Mouse (Mus musculus): ENCODE measurements around the gene Pex3. TPM values are rescaled to one million over a fixed set of nuclear protein-coding genes. Genes with fewer than 3 reads are reported as not detected.

Gene Pex3
- polyA plus RNA-seq, 1 experiment from 2014 or later = 17.4 TPM

GRCm38 (mm10) chr10:13570697-13571538 lies 18.0 kb upstream of the Pex3 start:
- Histone ChIP-seq H3K27ac (no peak overlapping the region), H3K27me3 (no peaks in the 10 kb centered on the region), H3K36me3 (no peaks in the 10 kb centered on the region), H3K4me3 (no peak overlapping the region), H3K4me2 (no peak overlapping the region), H3K9me3 (replicated peaks) (no peaks in the 10 kb centered on the region), H3K9ac (no peak overlapping the region), H3K4me1 (replicated peaks) (peaks cover 4% of the 10 kb centered on the region; the same call in 1 of the 2 replicates)
- 75% methylated on average over 9 of the region's 9 CpGs for WGBS
- ATAC-seq (replicated peaks; ENCODE audit: insufficient number of reproducible peaks, insufficient read depth, low FRiP score, low read depth) = no peak

- H3K9me3 ChIP-seq (replicated peaks) = no peaks in the 10 kb centered on the region
- H3K27me3 ChIP-seq = no peaks in the 10 kb centered on the region
- no peaks in the 10 kb centered on the region for H3K36me3 ChIP-seq
- 49% methylated on average over 7 of the region's 7 CpGs for WGBS
- ATAC-seq (replicated peaks; ENCODE audit: insufficient number of reproducible peaks, insufficient read depth, low FRiP score, low read depth) = no peak
- no peak overlapping the region for H3K4me3 ChIP-seq
- no peak overlapping the region for H3K4me2 ChIP-seq
- peaks cover 6% of the 10 kb centered on the region; the same call in 1 of the 2 replicates for H3K4me1 ChIP-seq (replicated peaks)
- no peak overlapping the region for H3K9ac ChIP-seq
- no peak overlapping the region for H3K27ac ChIP-seq
Observed at GRCm38 (mm10) chr10:13569818-13570217, 16.9 kb upstream of the Pex3 start.

- 55% methylated on average over 13 of the region's 13 CpGs for WGBS
Observed at GRCm38 (mm10) chr10:13566393-13566792, 13.5 kb upstream of the Pex3 start.

GRCm38 (mm10) chr10:13565080-13565448 lies 12.1 kb upstream of the Pex3 start:
- Histone ChIP-seq H3K27me3 (no peaks in the 10 kb centered on the region), H3K27ac (no peak overlapping the region), H3K4me2 (peak overlapping the region; percentile 61), H3K9ac (no peak overlapping the region), H3K9me3 (replicated peaks) (no peaks in the 10 kb centered on the region), H3K4me3 (peak overlapping the region; percentile 39), H3K4me1 (replicated peaks) (peaks cover 7% of the 10 kb centered on the region; the same call in 1 of the 2 replicates), H3K36me3 (peaks cover 10% of the 10 kb centered on the region)
- WGBS = 55% methylated on average over 8 of the region's 8 CpGs
- ATAC-seq (replicated peaks; ENCODE audit: insufficient number of reproducible peaks, insufficient read depth, low FRiP score, low read depth) = no peak

More at GRCm38 (mm10) chr10:13566393-13566792, 13.5 kb upstream of the Pex3 start:
- Histone ChIP-seq H3K36me3 (no peaks in the 10 kb centered on the region; the same call in 1 of the 2 replicates), H3K9ac (no peak overlapping the region), H3K27ac (no peak overlapping the region), H3K4me3 (no peak overlapping the region), H3K27me3 (no peaks in the 10 kb centered on the region), H3K4me2 (no peak overlapping the region), H3K4me1 (replicated peaks) (peaks cover 7% of the 10 kb centered on the region; the same call in 1 of the 2 replicates), H3K9me3 (replicated peaks) (no peaks in the 10 kb centered on the region)
- ATAC-seq (replicated peaks; ENCODE audit: insufficient number of reproducible peaks, insufficient read depth, low FRiP score, low read depth) = no peak

- H3K4me3 ChIP-seq = peak overlapping the region; percentile 39
- H3K4me2 ChIP-seq = peak overlapping the region; percentile 61
- H3K9me3 ChIP-seq (replicated peaks) = no peaks in the 10 kb centered on the region
- ATAC-seq (replicated peaks; ENCODE audit: insufficient number of reproducible peaks, insufficient read depth, low FRiP score, low read depth) = no peak
- WGBS = 25% methylated on average over 24 of the region's 24 CpGs
- H3K9ac ChIP-seq = no peak overlapping the region
- peaks cover 11% of the 10 kb centered on the region for H3K36me3 ChIP-seq
- H3K27ac ChIP-seq = no peak overlapping the region
- no peaks in the 10 kb centered on the region for H3K27me3 ChIP-seq
- peaks cover 4% of the 10 kb centered on the region; the same call in 1 of the 2 replicates for H3K4me1 ChIP-seq (replicated peaks)
Observed at GRCm38 (mm10) chr10:13564364-13565079, 11.6 kb upstream of the Pex3 start.

GRCm38 (mm10) chr10:13560014-13560674 lies 7.2 kb upstream of the Pex3 start:
- WGBS = 86% methylated on average over 13 of the region's 13 CpGs
- Histone ChIP-seq H3K4me3 (no peak overlapping the region), H3K9me3 (replicated peaks) (no peaks in the 10 kb centered on the region), H3K4me1 (replicated peaks) (peaks cover 4% of the 10 kb centered on the region; the same call in 1 of the 2 replicates), H3K4me2 (no peak overlapping the region), H3K36me3 (peaks cover 11% of the 10 kb centered on the region), H3K27ac (no peak overlapping the region), H3K9ac (no peak overlapping the region), H3K27me3 (no peaks in the 10 kb centered on the region)
- no peak for ATAC-seq (replicated peaks; ENCODE audit: insufficient number of reproducible peaks, insufficient read depth, low FRiP score, low read depth)

- H3K4me2 ChIP-seq = no peak overlapping the region
- no peak overlapping the region for H3K9ac ChIP-seq
- peaks cover 11% of the 10 kb centered on the region for H3K4me1 ChIP-seq (replicated peaks)
- H3K27ac ChIP-seq = no peak overlapping the region
- 85% methylated on average over 1 of the region's 1 CpGs for WGBS
- H3K4me3 ChIP-seq = no peak overlapping the region
- H3K9me3 ChIP-seq (replicated peaks) = no peaks in the 10 kb centered on the region
- ATAC-seq (replicated peaks; ENCODE audit: insufficient number of reproducible peaks, insufficient read depth, low FRiP score, low read depth) = no peak
- H3K36me3 ChIP-seq = no peaks in the 10 kb centered on the region; the same call in 1 of the 2 replicates
- no peaks in the 10 kb centered on the region for H3K27me3 ChIP-seq
Observed at GRCm38 (mm10) chr10:13554316-13554715, 1.4 kb upstream of the Pex3 start.

GRCm38 (mm10) chr10:13553498-13553985 lies 600 bp upstream of the Pex3 start:
- no peaks in the 10 kb centered on the region for H3K9me3 ChIP-seq (replicated peaks)
- peak overlapping the region; percentile 76 for H3K4me2 ChIP-seq
- peak overlapping the region; percentile 87 for H3K9ac ChIP-seq
- H3K4me3 ChIP-seq = peak overlapping the region; percentile 83
- peaks cover 11% of the 10 kb centered on the region for H3K4me1 ChIP-seq (replicated peaks)
- no peaks in the 10 kb centered on the region for H3K27me3 ChIP-seq
- H3K27ac ChIP-seq = peak overlapping the region; percentile 83
- H3K36me3 ChIP-seq = no peaks in the 10 kb centered on the region; the same call in 1 of the 2 replicates
- ATAC-seq (replicated peaks; ENCODE audit: insufficient number of reproducible peaks, insufficient read depth, low FRiP score, low read depth) = no peak
- WGBS = 20% methylated on average over 10 of the region's 10 CpGs

GRCm38 (mm10) chr10:13541721-13542120 lies 11.2 kb downstream of the Pex3 start:
- H3K4me3 ChIP-seq = no peak overlapping the region
- H3K9me3 ChIP-seq (replicated peaks) = no peaks in the 10 kb centered on the region
- H3K4me1 ChIP-seq (replicated peaks) = no peaks in the 10 kb centered on the region
- peaks cover 14% of the 10 kb centered on the region for H3K36me3 ChIP-seq
- no peak for ATAC-seq (replicated peaks; ENCODE audit: insufficient number of reproducible peaks, insufficient read depth, low FRiP score, low read depth)
- no peaks in the 10 kb centered on the region for H3K27me3 ChIP-seq
- H3K27ac ChIP-seq = no peak overlapping the region
- WGBS = 90% methylated on average over 5 of the region's 5 CpGs
- H3K4me2 ChIP-seq = no peak overlapping the region
- no peak overlapping the region for H3K9ac ChIP-seq

- peaks cover 17% of the 10 kb centered on the region; the same call in 1 of the 2 replicates for H3K36me3 ChIP-seq
- WGBS = 92% methylated on average over 7 of the region's 7 CpGs
- ATAC-seq (replicated peaks; ENCODE audit: insufficient number of reproducible peaks, insufficient read depth, low FRiP score, low read depth) = no peak
- H3K9me3 ChIP-seq (replicated peaks) = no peaks in the 10 kb centered on the region
- no peak overlapping the region for H3K9ac ChIP-seq
- no peak overlapping the region for H3K4me3 ChIP-seq
- no peak overlapping the region for H3K4me2 ChIP-seq
- peaks cover 9% of the 10 kb centered on the region for H3K4me1 ChIP-seq (replicated peaks)
- no peaks in the 10 kb centered on the region for H3K27me3 ChIP-seq
- H3K27ac ChIP-seq = no peak overlapping the region
Observed at GRCm38 (mm10) chr10:13539769-13540333, 13.1 kb downstream of the Pex3 start.

GRCm38 (mm10) chr10:13536706-13537105 lies 16.2 kb downstream of the Pex3 start:
- no peak overlapping the region for H3K4me3 ChIP-seq
- H3K27me3 ChIP-seq = no peaks in the 10 kb centered on the region
- no peak overlapping the region for H3K9ac ChIP-seq
- H3K4me1 ChIP-seq (replicated peaks) = peaks cover 14% of the 10 kb centered on the region
- 90% methylated on average over 7 of the region's 7 CpGs for WGBS
- no peak overlapping the region for H3K27ac ChIP-seq
- no peaks in the 10 kb centered on the region for H3K9me3 ChIP-seq (replicated peaks)
- ATAC-seq (replicated peaks; ENCODE audit: insufficient number of reproducible peaks, insufficient read depth, low FRiP score, low read depth) = no peak
- H3K4me2 ChIP-seq = no peak overlapping the region
- H3K36me3 ChIP-seq = peaks cover 21% of the 10 kb centered on the region

All from heart, embryonic 15.5 days (tissue).